Mouse (Mus musculus): ENCODE measurements at regions not wholly inside any gene's neighbourhood (a gene's known extent, or its start where the extent isn't known, plus 50 kb on each side); places are given as distances from the start of the nearest gene placed in this dataset.
"Not testable (repeated sequence)": the region's sequence is repeated elsewhere in the genome, so short reads cannot be mapped to it uniquely, and the experiment has no call there.

DNA sequence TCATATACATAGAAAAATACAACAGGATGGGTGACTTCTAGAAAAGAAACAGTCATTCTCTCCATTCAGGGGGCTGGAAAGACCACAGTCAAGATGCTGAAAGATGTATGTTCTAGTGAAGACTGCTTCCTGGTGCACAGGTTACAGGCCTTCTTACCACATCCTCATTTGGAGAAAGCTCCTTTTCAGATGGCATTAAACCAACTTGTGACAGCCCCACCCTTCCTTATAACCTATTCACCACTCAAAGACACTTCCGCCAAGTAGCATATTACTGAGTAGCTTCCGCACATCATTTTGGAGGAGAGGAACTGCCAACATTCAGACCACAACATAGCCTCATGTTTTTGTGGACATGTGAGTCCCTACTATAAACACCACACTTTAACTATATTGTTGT, 99.5 kb upstream of the Nabp1 start:
- ATAC-seq (ENCODE audit: low FRiP score) (no peak), DNase-seq (ENCODE audit: low spot score) (no peak)
- no peak overlapping the region for H3K4me2 ChIP-seq (replicated peaks)
- no peaks in the 10 kb centered on the region for H3K27me3 ChIP-seq (ENCODE audit: control insufficient read depth, insufficient read depth, low read length)
- H3K27ac ChIP-seq, result no peak overlapping the region
- H3K9me3 ChIP-seq (ENCODE audit: control insufficient read depth, low read length), result no peaks in the 10 kb centered on the region
- no peak overlapping the region for H3K9ac ChIP-seq
- H3K36me3 ChIP-seq (replicated peaks; ENCODE audit: control insufficient read depth, insufficient read depth), result no peaks in the 10 kb centered on the region
- WGBS, result 93% methylated on average over 2 of the region's 2 CpGs
- H3K4me3 ChIP-seq (replicated peaks; ENCODE audit: low read length), result no peak overlapping the region
- H3K4me1 ChIP-seq (replicated peaks; ENCODE audit: control insufficient read depth, insufficient read depth, low read length), result no peaks in the 10 kb centered on the region

GRCm38 (mm10) chr1:51572314-51573078, 94.3 kb upstream of the Nabp1 start:
- Histone ChIP-seq H3K4me3 (replicated peaks; ENCODE audit: low read length) (no peak overlapping the region), H3K9me3 (ENCODE audit: control insufficient read depth, low read length) (no peaks in the 10 kb centered on the region), H3K4me1 (replicated peaks; ENCODE audit: control insufficient read depth, insufficient read depth, low read length) (no peaks in the 10 kb centered on the region), H3K36me3 (replicated peaks; ENCODE audit: control insufficient read depth, insufficient read depth) (no peaks in the 10 kb centered on the region), H3K9ac (no peak overlapping the region), H3K27ac (no peak overlapping the region), H3K27me3 (ENCODE audit: control insufficient read depth, insufficient read depth, low read length) (no peaks in the 10 kb centered on the region), H3K4me2 (replicated peaks) (no peak overlapping the region)
- no peak for DNase-seq (ENCODE audit: low spot score)
- no peak for ATAC-seq (ENCODE audit: low FRiP score)
- WGBS, result 91% methylated on average over 8 of the region's 8 CpGs

DNA sequence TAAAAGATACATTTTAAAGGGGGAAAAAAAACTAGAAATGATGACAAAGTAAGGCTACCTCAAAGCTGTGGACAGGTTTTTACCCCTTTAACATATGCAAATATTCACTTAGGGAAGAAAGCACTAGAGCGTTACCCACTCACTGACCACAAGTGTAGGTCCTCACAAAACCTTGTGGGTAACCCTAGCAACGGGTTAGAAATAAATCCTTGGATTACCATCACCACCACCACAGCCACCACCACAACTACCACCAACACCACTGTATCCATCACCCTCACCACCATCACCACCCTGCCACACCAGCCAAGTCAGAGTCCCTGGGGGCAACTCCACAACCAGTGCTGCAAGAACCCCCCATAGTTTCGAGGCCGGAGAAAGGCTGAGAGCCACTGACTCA, 91.4 kb upstream of the Nabp1 start:
- ATAC-seq (ENCODE audit: low FRiP score) (no peak), DNase-seq (ENCODE audit: low spot score) (no peak)
- H3K9me3 ChIP-seq (ENCODE audit: control insufficient read depth, low read length), result no peaks in the 10 kb centered on the region
- no peak overlapping the region for H3K9ac ChIP-seq
- no peak overlapping the region for H3K27ac ChIP-seq
- H3K4me1 ChIP-seq (replicated peaks; ENCODE audit: control insufficient read depth, insufficient read depth, low read length), result no peaks in the 10 kb centered on the region
- no peak overlapping the region for H3K4me3 ChIP-seq (replicated peaks; ENCODE audit: low read length)
- no peak overlapping the region for H3K4me2 ChIP-seq (replicated peaks)
- H3K36me3 ChIP-seq (replicated peaks; ENCODE audit: control insufficient read depth, insufficient read depth), result no peaks in the 10 kb centered on the region
- WGBS, result 95% methylated on average over 4 of the region's 4 CpGs
- H3K27me3 ChIP-seq (ENCODE audit: control insufficient read depth, insufficient read depth, low read length), result no peaks in the 10 kb centered on the region

DNA sequence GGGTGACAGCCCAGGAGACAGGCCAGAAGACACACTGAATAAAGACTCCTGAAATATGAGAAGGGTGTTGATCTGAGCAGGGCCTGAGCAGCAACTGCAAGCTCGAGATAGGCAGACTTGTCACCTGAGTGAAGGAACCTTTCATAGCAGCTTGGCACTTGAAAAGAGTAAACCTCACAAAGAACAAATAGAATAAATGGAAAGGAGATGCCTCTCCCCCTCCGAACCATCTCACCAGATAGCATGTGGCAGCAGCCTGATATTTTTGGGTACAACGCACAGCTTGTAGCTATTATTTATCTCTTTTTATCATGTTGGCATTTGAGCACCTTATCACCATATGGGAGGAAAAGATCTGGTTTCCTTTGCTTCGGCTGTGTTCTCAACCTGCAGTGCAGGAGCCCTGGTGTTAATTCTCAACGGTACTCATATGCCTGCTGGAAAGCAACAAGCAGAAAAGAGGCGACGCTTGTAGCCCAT, 88.0 kb upstream of the Nabp1 start:
- H3K27me3 ChIP-seq (ENCODE audit: control insufficient read depth, insufficient read depth, low read length), result no peaks in the 10 kb centered on the region
- WGBS, result 83% methylated on average over 7 of the region's 7 CpGs

DNA sequence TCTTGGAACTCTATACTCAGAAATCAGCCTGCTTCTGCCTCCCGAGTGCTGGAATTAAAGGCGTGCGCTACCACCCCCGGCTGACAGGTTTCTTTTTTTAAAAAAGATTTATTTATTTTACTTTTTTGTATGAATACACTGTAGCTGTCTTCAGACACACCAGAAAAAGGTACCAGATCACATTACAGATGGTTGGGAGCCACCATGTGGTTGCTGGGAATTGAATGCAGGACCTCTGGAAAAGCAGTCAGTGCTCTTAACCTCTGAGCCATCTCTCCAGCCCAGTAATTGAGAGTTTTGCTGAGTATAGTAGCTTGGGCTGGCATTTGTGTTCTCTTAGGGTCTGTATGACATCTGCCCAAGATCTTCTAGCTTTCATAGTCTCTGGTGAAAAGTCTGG, 78.4 kb upstream of the Nabp1 start:
- ATAC-seq (ENCODE audit: low FRiP score); DNase-seq (ENCODE audit: low spot score); H3K27ac ChIP-seq: not testable (repeated sequence)

More for the DNA sequence above, 88.0 kb upstream of the Nabp1 start:
- Histone ChIP-seq H3K27ac (no peak overlapping the region), H3K36me3 (replicated peaks; ENCODE audit: control insufficient read depth, insufficient read depth) (no peaks in the 10 kb centered on the region), H3K4me1 (replicated peaks; ENCODE audit: control insufficient read depth, insufficient read depth, low read length) (no peaks in the 10 kb centered on the region), H3K4me2 (replicated peaks) (no peak overlapping the region), H3K9ac (no peak overlapping the region), H3K4me3 (replicated peaks; ENCODE audit: low read length) (no peak overlapping the region), H3K9me3 (ENCODE audit: control insufficient read depth, low read length) (no peaks in the 10 kb centered on the region)
- ATAC-seq (ENCODE audit: low FRiP score), result no peak
- no peak for DNase-seq (ENCODE audit: low spot score)

DNA sequence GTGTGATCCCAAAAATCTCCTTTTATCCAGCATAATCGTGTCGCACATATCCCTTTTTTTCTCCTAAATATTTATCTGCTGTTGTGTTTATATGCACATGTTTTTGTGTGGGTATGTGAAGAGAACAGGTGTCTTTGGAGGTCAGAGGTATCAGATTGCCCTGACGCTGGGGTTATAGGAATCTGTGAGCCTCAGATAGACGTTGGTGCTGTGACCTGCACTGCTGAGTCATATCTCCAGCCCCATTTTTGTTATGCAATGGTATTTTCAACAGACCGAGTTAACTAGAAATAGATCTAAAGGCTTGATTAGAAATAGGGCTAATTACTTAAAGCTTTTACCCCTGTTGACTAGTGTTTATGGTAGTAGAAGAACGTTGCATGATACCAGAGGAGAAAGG, 75.5 kb upstream of the Nabp1 start:
- H3K9me3 ChIP-seq (ENCODE audit: control insufficient read depth, low read length), result no peaks in the 10 kb centered on the region
- no peaks in the 10 kb centered on the region for H3K36me3 ChIP-seq (replicated peaks; ENCODE audit: control insufficient read depth, insufficient read depth)
- no peak overlapping the region for H3K27ac ChIP-seq
- H3K9ac ChIP-seq, result no peak overlapping the region
- H3K4me2 ChIP-seq (replicated peaks), result no peak overlapping the region
- 78% methylated on average over 6 of the region's 6 CpGs for WGBS
- no peak for DNase-seq (ENCODE audit: low spot score)
- no peaks in the 10 kb centered on the region for H3K27me3 ChIP-seq (ENCODE audit: control insufficient read depth, insufficient read depth, low read length)
- H3K4me1 ChIP-seq (replicated peaks; ENCODE audit: control insufficient read depth, insufficient read depth, low read length), result no peaks in the 10 kb centered on the region
- ATAC-seq (ENCODE audit: low FRiP score), result no peak
- no peak overlapping the region for H3K4me3 ChIP-seq (replicated peaks; ENCODE audit: low read length)

More for the DNA sequence above, 78.4 kb upstream of the Nabp1 start:
- not testable (repeated sequence) for H3K27me3 ChIP-seq (ENCODE audit: control insufficient read depth, insufficient read depth, low read length); H3K36me3 ChIP-seq (replicated peaks; ENCODE audit: control insufficient read depth, insufficient read depth); H3K4me1 ChIP-seq (replicated peaks; ENCODE audit: control insufficient read depth, insufficient read depth, low read length); H3K4me2 ChIP-seq (replicated peaks); H3K4me3 ChIP-seq (replicated peaks; ENCODE audit: low read length); H3K9me3 ChIP-seq (ENCODE audit: control insufficient read depth, low read length); H3K9ac ChIP-seq
- WGBS, result 99% methylated on average over 4 of the region's 4 CpGs

DNA sequence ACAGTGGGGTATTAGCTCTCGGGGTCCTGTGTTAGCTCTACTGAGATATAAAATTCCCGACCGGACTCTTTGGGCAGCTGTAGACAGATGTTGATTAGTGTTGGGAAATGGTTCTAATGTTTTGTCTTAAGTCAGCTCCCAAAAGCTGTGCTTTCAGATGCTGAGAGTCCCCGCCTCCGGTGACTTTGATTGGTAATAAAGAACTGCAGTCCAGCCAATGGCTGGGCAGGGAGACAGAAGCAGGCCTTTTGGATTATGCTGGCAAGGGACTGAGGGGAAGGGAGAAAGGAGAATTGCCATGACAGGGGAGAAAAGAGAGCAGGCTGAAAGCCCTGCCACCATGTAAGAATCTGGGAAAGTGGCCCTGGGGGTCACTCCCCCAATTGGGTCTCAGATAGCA, 73.4 kb upstream of the Nabp1 start:
- H3K4me2 ChIP-seq (replicated peaks), result no peak overlapping the region
- H3K27ac ChIP-seq, result no peak overlapping the region
- no peak overlapping the region for H3K9ac ChIP-seq
- DNase-seq (ENCODE audit: low spot score) (no peak), ATAC-seq (ENCODE audit: low FRiP score) (no peak)
- H3K27me3 ChIP-seq (ENCODE audit: control insufficient read depth, insufficient read depth, low read length), result no peaks in the 10 kb centered on the region
- H3K36me3 ChIP-seq (replicated peaks; ENCODE audit: control insufficient read depth, insufficient read depth), result no peaks in the 10 kb centered on the region
- H3K4me3 ChIP-seq (replicated peaks; ENCODE audit: low read length), result no peak overlapping the region
- no peaks in the 10 kb centered on the region for H3K4me1 ChIP-seq (replicated peaks; ENCODE audit: control insufficient read depth, insufficient read depth, low read length)
- no peaks in the 10 kb centered on the region for H3K9me3 ChIP-seq (ENCODE audit: control insufficient read depth, low read length)
- WGBS, result 71% methylated on average over 5 of the region's 5 CpGs

DNA sequence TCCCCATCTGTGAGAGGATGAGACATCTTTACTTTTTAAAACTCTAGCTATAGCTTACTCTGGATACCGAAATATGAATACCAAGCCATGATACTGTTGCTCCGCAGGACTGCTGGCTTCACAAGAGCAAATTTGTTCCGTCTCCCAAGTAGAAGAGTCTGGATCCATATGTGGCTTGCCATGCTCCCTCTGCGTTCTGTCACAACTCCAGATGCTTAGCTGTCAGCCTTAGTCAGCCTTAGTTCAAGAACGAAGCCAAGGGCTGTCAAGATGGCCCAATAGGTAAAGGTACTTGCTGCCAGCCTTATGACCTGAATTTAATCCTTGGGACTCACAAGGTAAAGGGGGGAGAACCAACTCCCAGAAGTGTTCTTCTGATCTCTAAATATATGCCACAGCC, 64.6 kb upstream of the Nabp1 start:
- DNase-seq (ENCODE audit: low spot score) (no peak), ATAC-seq (ENCODE audit: low FRiP score) (no peak)
- no peak overlapping the region for H3K4me2 ChIP-seq (replicated peaks)
- no peaks in the 10 kb centered on the region for H3K9me3 ChIP-seq (ENCODE audit: control insufficient read depth, low read length)
- H3K27ac ChIP-seq, result no peak overlapping the region
- no peak overlapping the region for H3K4me3 ChIP-seq (replicated peaks; ENCODE audit: low read length)
- H3K27me3 ChIP-seq (ENCODE audit: control insufficient read depth, insufficient read depth, low read length), result no peaks in the 10 kb centered on the region
- no peak overlapping the region for H3K9ac ChIP-seq
- no peaks in the 10 kb centered on the region for H3K36me3 ChIP-seq (replicated peaks; ENCODE audit: control insufficient read depth, insufficient read depth)
- 92% methylated on average over 5 of the region's 5 CpGs for WGBS
- H3K4me1 ChIP-seq (replicated peaks; ENCODE audit: control insufficient read depth, insufficient read depth, low read length), result no peaks in the 10 kb centered on the region

- no peak for DNase-seq (ENCODE audit: low spot score)
- no peak overlapping the region for H3K9ac ChIP-seq
- H3K9me3 ChIP-seq (ENCODE audit: control insufficient read depth, low read length), result no peaks in the 10 kb centered on the region
- H3K36me3 ChIP-seq (replicated peaks; ENCODE audit: control insufficient read depth, insufficient read depth), result no peaks in the 10 kb centered on the region
- no peak overlapping the region for H3K4me2 ChIP-seq (replicated peaks)
- H3K27me3 ChIP-seq (ENCODE audit: control insufficient read depth, insufficient read depth, low read length), result no peaks in the 10 kb centered on the region
- no peak for ATAC-seq (ENCODE audit: low FRiP score)
- WGBS, result 85% methylated on average over 4 of the region's 4 CpGs
- no peaks in the 10 kb centered on the region for H3K4me1 ChIP-seq (replicated peaks; ENCODE audit: control insufficient read depth, insufficient read depth, low read length)
- H3K27ac ChIP-seq, result no peak overlapping the region
- H3K4me3 ChIP-seq (replicated peaks; ENCODE audit: low read length), result no peak overlapping the region
Observed at GRCm38 (mm10) chr1:51539634-51540033, 61.4 kb upstream of the Nabp1 start.

GRCm38 (mm10) chr1:51538836-51539235, 60.6 kb upstream of the Nabp1 start:
- Histone ChIP-seq H3K4me3 (replicated peaks; ENCODE audit: low read length) (no peak overlapping the region), H3K27ac (no peak overlapping the region), H3K4me1 (replicated peaks; ENCODE audit: control insufficient read depth, insufficient read depth, low read length) (no peaks in the 10 kb centered on the region), H3K9me3 (ENCODE audit: control insufficient read depth, low read length) (no peaks in the 10 kb centered on the region), H3K36me3 (replicated peaks; ENCODE audit: control insufficient read depth, insufficient read depth) (no peaks in the 10 kb centered on the region), H3K9ac (no peak overlapping the region), H3K4me2 (replicated peaks) (no peak overlapping the region), H3K27me3 (ENCODE audit: control insufficient read depth, insufficient read depth, low read length) (no peaks in the 10 kb centered on the region)
- ATAC-seq (ENCODE audit: low FRiP score) (no peak), DNase-seq (ENCODE audit: low spot score) (no peak)
- WGBS, result 56% methylated on average over 2 of the region's 2 CpGs

All from hindbrain, embryonic 14.5 days (tissue).